Mouse (Mus musculus): ENCODE results near the gene Mgst2.

DNA sequence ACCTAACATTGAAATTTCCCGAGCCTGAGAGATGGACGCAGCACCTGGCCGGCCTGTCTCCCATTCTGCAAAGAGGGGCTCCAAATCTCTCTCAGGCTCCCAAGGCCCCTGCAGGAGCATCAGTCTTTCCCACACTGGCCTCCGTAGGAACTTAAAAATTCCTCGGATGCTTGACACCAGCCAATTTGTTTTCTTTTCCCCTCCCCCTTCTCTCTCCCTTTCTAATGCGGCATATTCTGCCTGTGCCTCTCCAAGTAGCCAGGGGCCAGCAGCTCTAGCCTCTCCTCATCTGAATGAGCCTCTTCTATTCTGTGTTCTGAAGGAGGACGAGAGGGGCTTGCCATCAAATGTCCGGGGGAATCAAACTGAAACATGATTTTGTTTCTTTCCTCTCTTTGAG lies 53.1 kb downstream of the Mgst2 start:
- TF ChIP-seq CTCF (IDR thresholded peaks at IDR 0.05; ENCODE audit: extremely low read depth, insufficient read depth, insufficient read length, insufficient replicate concordance) = no peak
- TF ChIP-seq POLR2A (IDR thresholded peaks at IDR 0.05; ENCODE audit: low read depth, low read length) = no peak

Data from spleen, adult 2 months (tissue).